Mouse (Mus musculus): ENCODE measurements at regions not wholly inside any gene's neighbourhood (a gene's known extent, or its start where the extent isn't known, plus 50 kb on each side); places are given as distances from the start of the nearest gene placed in this dataset.

DNA sequence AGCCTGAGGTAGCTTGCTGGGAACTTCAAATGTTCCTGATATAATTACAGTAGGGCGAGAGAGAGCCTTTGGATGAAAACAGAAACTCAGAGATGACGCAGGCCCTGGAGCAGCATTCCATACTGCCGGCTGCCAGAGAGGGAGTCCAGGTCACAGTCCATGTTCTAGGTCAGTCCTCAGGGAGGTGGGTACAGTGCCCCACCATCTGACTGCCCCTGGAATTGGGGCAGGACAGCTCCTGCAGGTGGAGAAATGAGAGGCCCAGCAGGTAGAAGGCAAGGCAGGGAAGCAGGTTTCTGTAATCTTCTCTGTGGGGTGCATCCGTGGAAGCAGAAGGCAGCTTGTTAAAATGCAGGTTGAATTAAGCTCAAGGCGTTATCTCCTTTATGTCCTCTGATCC lies 94.5 kb upstream of the 4930596D02Rik start:
- no peak for TF ChIP-seq GATA4 (IDR thresholded peaks at IDR 0.05; ENCODE audit: insufficient replicate concordance, low read length)

- TF ChIP-seq GATA4 (IDR thresholded peaks at IDR 0.05; ENCODE audit: insufficient replicate concordance, low read length) = peak; percentile 75
Measured at GRCm38 (mm10) chr14:35884658-35885273, 73.0 kb upstream of the 4930596D02Rik start.

DNA sequence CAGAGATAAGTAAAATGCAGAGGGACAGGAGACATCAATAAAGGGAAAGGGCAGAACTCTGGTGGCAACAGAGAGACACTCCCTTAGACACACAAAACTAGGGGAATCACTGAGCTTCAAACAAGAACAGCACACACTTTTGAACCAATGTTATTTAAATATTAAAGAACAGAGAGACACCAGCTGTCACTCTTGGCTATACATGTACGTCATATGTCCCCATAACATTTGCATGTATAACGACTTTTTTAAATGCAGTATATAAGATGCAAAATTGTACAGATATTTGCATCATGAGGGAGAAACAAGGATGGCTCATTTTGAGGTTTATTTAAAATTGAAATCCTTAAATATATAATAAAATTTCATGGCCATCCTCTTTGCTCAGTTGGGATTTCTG lies 62.5 kb upstream of the 4930596D02Rik start:
- TF ChIP-seq GATA4 (IDR thresholded peaks at IDR 0.05; ENCODE audit: insufficient replicate concordance, low read length) = no peak

Measured in liver, adult (tissue).